9 mouse cellular contexts compared by ENCODE assay signal in the genomic region with DNA sequence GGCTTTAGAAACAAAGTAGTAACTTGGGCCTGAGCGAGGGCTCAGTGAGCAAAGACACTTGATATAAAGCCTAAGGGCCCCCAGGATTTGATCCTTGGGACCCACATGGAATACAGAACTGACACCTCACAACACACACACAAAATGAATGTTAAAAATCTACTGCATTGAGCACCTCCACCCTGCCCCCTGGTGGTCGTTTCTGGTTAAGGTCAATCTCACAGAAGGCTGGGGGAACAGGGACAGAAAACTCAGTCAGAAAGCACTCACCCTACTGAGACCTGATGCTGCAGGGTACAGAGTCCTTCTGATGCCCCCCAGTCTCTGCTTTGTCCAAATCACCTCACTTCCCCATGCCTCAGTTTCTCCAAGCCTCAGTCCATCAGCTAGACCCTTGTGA.
DNase-seq lines count a peak whose midpoint lies in the region; ATAC-seq lines count a peak whose summit lies in the region.
"Had no signal": no experiment of that assay in that cellular context is flagged by ENCODE, and none has a peak within 500 bp of the region (broad histone marks: within the 10 kb centered on the region; RNA-seq: fewer than 3 reads in every experiment).

No protein-coding gene starts in this region.

- H3K36me3 ChIP-seq in splenic B cell, adult 2 months (ENCODE audit: control insufficient read depth, insufficient read depth, low read length, poor library complexity, severe bottlenecking): no peaks in the 10 kb centered on the region
- H3K36me3 ChIP-seq: neural tube, embryonic 13.5 days had no signal

- ATAC-seq in cerebellum, adult (ENCODE audit: insufficient number of reproducible peaks, low FRiP score, low TSS enrichment): no peak

- no peaks in the 10 kb centered on the region; the same call in 1 of the 2 replicates for H3K27me3 ChIP-seq in splenic B cell, adult 2 months (ENCODE audit: control insufficient read depth, insufficient read depth, low read length, poor library complexity, severe bottlenecking)
- H3K27me3 ChIP-seq: neural tube, embryonic 13.5 days had no signal

- DNase-seq in cerebellum, adult 9-10 months: peak; percentile 26
- peak; percentile 28 to 79 for DNase-seq in kidney, postnatal 36 days
- DNase-seq in kidney, adult 11 months: no peak
- DNase-seq in 416B (ENCODE audit: low read depth): peak; percentile 59
- DNase-seq in cerebellum, postnatal 25 days: peak; percentile 55 to 73
- DNase-seq in splenic B cell, adult 2 months (ENCODE audit: low read depth, low spot score): peak; percentile 69
- no peak for DNase-seq in T-cell, adult 2 months (ENCODE audit: low spot score)

Comparison
In these comparisons a context has a peak if more than half of its experiments do, and no peak if none do; other contexts are left out.
1. DNase-seq: peak in cerebellum, adult 9-10 months (single experiment), kidney, postnatal 36 days (2 of 2), 416B (single experiment), cerebellum, postnatal 25 days (2 of 2) and splenic B cell, adult 2 months (single experiment); none in kidney, adult 11 months (single experiment) and T-cell, adult 2 months (single experiment).